Mouse (Mus musculus): ENCODE data around the gene Hmga1b. TPM values are rescaled to one million over a fixed set of nuclear protein-coding genes. Genes with fewer than 3 reads are reported as not detected.
A peak's percentile ranks its signal among the peaks of the same experiment; 100 is the strongest.
"Not testable (repeated sequence)": the region's sequence is repeated elsewhere in the genome, so short reads cannot be mapped to it uniquely, and the experiment has no call there.

The Hmga1b gene
- total RNA-seq, 2 experiments from 2014 or later, result 6.0 to 13.1 TPM

DNA sequence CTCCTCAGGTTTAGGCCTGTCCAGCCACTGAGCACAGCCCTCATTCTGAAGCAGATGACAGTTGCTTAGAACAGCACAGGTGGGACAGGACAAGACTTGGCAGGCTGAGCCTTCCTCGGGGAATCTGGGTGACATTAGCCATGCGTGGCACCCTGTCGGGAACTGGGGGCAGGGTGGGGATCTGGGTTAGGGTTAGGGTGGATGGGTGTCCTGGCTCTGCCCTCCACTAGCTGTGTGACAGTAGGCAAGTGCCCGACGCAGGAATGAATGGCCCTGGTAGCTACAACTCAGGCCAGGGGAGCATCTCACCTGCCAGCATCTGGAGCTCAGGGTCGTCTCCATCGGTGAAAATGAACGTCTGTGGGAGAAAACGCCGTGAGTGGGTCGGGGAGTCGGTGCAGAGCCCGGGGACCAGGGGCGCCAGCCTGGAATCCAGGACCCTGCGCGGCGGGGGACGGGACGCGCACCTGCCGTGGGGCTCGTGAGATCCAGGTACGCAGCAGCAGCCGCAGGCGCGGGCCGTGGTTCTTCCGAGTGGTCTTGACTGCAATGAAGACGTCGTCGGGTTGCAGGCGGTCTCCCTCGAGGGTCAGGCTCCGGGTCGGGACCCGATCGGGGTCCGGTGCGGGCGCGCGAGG lies 21.0 kb downstream of the Hmga1b start:
- DNase-seq, result no peak

DNA sequence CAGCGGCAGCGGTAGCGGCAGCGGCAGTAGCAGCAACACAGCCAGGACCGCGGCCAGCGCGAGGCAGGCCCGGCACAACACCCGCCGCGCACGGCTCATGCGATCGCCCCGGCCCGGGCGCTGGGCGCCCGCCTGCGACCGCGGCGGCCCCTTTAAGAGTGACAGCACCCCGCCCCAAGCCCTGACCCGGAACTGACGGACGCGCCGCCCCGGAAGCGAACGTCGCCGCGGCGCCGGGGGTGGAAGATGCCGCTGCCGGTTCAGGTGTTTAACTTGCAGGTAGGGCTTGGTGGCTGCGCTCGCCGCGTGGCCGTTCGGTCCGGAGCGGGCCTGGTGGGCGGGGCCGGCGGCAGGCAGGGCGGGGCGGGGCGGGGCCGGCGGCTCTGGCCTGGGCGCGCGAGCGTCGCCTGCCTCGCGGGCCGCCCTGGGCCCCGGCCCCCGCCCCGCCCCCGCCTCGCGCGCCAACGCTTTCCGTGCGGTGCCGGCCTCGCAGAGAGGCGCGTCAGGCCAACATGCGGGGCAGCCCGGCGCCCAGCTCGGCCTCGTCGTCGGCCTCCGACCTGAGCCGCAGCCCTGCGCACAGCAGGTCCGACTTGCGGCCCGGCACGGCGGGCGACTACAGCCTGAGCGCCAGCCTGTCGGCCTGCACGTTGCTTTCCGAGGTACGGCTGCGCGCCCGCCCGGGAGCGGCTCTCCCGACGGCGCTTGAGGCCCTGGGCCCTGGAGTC lies 21.6 kb downstream of the Hmga1b start, which contains the start of the genes Rfng and Gps1:
Gene Rfng, minus strand, starts transcription at position 144 of the 728 bp plus-strand sequence.
Gene Gps1, plus strand, starts transcription at position 209 of the 728 bp plus-strand sequence.
- peak; percentile 90 to 92 for DNase-seq

DNA sequence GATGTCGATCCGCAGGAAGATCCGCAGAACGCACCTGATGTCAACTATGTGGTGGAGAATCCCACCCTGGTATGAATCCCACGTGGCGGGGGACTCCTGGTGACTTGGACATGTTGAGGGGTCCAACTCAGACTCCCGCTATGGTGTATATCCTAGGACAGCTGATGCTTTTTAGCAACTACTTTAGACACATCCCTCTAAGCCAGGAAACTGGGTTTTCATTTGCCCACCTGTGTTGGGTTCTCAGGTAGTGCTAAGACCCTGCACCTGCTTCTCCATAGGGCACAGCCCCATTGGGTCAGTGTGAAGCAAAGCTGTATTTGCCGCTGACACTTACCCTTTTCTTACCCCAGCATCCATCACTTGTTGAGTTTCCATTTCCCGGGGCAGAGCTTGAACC lies 22.6 kb downstream of the Hmga1b start:
- DNase-seq, result no peak

DNA sequence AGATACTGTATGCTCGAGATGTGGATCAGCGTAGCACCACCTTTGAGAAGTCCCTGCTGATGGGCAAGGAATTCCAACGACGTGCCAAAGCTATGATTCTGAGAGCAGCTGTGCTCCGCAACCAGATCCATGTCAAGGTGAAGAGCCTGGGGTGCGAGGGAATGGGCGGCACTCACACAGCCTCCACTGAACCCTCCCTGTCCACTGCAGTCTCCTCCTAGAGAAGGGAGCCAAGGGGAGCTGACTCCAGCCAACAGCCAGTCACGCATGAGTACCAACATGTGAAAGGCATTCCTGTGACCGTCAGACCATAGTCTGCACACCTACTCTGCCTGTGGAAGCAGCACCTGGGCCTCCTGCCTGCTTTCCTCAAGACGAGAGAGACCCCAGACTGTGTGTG lies 25.9 kb downstream of the Hmga1b start:
- DNase-seq, result not testable (repeated sequence)

DNA sequence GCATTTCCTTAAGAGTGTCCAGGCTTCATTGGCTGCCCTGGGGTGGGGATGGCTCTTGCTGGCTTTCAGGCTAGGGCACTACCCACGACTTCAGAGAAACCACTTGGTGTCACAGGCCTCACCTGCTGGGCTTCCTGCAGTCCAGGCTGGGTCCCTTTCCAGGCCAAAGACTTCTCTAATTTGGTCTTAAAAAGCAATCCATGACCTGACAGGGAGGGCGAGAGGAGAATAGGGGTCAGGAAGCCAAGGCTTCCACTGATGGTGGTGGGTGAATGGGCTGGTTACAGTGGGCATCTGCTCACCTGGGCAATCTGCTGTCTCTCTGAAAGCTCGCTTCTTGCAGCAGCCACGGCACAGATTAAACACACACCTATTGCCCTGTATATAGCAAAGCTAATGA lies 26.8 kb downstream of the Hmga1b start:
- no peak for DNase-seq

DNA sequence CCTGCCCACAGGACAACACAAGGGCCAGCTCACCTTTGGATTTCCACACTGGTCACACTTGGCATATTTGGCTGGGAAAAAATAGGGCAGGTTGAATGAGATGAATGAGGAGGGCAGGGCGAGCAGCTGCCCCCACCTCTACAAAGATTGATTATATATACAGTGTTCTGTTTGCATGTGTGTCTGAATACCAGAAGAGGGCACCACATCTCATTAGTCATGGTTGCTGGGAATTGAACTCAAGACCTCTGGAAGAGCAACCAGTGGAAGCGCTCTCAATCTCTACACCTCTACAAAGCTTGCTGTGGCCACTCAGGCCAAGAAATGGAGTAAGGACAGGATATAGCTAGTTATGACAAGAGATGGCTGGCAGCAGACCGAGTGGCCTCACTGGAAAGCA lies 27.2 kb downstream of the Hmga1b start:
- DNase-seq, result no peak

DNA sequence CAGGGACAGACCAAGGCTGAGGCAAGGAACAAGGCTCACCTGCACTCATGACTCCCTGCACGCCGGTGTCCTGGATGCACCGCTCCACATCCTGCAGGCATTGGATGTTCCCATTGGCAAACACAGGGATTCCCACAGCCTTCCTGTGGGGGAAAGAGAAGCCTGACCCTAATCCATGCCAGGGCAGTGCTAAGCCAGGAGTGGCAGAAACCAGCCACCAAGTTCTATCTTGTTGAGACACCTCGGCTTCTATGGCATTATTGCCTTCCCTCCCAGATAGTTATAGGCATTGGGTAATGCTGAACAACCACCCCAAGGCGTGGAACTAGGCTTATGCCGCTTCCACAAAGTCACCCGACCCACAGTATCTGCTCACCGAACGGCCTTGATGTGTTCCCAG lies 30.1 kb downstream of the Hmga1b start:
- no peak for DNase-seq

DNA sequence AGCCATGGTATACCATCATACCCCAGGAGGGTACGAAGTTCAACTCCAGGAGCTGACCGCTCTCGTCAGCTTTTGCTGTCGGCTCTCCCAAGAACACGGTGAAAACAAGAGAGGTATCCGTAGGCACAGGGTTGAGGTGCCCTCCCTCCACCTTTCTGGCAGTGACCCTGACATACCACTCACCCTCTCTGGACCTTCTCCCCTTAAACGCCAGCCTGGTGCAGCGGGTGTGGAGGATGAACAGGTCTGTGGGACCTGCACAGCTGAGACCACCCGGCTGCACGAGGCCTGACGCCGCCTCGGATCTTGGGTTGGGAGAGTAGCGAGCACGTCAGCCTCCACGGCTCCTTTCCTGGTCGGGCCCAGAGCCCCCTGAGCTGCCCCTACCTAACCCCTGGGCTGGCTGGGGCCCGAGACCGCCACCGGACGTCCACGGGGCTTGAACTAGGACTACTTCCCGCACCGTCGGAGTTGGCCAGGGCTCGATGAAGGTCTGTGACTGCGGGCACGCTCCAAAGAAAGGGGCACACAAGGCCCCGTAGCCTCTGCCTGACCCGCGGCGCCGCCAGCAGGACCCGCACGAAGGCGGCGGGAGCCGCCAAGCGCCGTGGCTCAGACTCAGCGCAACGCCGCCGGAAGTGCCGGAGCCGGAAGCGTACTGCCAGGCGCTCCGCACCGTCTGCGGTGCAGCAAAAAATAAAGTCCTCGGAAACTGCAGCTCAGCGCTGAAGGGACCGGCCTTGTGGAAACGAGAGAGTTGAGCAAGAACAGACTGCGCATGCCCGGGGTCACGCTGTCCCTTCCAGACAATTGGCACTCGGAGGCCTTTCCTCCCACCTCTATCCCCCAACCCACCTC lies 33.4 kb downstream of the Hmga1b start, which contains the start of gene Dus1l:
Gene Dus1l, minus strand, starts transcription at position 648 of the 858 bp plus-strand sequence.
- DNase-seq, result peak; percentile 97

DNA sequence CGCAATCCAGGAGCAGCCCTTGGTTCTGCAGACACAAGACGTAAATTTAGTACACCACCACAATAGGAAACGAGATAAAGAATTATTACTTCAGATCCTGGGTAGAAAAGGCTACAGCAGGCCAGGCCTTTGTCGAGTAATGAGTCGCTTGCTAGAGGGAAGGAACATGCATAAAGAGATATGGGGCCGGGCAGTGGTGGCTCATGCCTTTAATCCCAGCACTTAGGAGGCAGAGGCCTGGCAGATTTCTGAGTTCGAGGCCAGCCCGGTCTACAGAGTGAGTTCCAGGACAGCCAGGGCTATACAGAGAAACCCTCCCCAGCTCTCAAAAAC lies 34.0 kb downstream of the Hmga1b start:
- DNase-seq, result no peak

DNA sequence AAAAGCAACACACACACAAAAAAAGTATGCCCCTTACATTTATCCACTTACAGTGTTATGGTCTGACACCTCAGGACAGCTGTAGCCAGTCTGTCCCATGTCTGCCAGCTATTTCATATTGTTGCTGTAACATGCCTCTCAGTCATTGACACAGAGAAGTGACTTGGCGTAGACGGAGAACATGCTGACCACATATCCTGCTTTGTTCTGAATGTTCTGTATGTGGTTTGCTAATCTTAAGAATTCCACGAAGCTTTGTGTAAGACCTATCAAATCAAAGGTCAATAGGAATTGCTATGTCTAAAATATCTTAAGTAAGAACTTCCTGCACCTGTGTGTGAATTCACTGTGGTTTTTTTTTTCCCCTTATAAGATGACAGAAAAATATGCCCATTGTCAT lies 35.6 kb downstream of the Hmga1b start:
- DNase-seq, result no peak

DNA sequence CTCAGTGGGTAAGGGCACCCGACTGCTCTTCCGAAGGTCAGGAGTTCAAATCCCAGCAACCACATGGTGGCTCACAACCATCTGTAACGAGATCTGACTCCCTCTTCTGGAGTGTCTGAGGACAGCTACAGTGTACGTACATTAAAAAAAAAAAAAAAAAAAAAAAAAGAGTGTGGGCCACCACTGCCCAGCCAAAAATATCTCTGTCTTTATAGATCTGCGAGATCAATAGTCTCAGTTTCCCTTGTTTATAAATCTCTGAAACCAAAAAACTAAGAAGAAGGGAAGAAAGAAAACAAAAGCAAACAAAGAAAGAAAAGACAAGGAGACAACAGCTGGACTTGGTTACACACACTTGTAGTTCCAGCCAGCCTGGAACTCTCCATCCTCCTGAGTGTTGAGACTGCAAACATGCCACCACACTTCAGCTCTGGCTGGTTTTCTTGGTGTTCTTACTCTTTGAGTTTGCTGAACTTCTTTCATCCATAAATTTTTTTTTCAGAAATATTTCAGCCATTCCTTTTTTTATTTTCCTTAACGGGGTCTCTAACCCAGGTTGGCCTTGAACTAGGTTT lies 36.8 kb downstream of the Hmga1b start:
- no peak for DNase-seq

DNA sequence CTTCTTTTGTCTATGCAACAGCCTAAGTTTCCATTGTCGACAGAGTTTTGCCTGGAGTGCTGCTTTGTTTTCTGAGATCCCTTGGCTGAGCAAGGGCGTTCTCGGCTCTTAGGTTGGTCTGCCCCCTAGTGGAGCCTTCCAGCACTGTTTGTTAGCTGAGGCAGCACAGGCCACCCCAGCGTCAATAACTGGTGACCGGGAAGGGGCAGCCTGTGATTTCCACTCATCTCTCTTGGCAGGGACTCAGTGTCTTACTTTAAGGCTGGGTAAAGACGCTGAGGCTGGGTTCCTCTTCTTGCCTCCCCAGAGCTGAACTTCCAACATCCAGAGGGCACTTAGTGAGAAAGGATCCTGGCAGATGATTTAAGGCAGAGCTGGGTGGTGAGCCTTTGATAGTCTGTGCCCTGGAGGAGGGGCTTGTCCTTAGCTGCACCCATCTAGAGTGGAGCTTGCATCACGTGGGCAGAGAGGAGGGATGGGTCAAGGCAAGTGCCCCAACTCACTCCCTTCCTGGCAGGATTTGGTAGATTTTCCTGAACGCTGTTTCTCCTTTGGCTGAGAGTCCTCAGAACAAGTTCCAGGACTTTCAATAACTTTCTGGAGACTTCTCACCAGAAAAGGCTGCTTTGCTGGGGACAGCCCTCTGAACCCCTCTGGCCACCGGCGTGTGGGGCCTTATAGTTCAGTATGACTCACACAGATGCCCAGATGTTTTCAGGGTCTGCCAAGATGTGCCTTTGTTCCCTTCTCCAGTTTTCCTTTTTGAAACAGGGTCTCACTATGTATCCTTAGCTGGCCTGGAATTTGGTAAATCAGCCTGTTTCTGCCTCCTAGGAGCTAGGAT lies 37.7 kb downstream of the Hmga1b start:
- DNase-seq, result peak; percentile 92 to 94

DNA sequence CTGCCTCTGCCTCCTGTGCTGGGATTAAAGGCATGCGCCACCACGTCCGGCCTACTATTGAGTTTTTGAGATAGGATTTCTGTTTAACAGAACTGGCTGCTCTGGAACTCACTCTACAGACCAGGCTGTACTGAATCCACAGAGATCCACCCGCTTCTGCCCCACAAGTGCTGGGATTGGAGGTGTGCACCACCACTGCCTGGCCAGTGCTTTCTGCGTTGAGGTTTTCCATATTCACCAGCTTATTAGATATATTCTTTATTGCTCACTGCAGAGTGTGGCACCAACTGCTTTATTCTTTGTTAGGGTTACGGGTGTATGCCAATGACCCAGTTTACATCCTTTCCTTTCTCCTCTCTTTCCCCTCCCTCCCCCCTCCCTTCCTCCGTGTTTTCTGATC lies 41.7 kb downstream of the Hmga1b start:
- no peak for DNase-seq

DNA sequence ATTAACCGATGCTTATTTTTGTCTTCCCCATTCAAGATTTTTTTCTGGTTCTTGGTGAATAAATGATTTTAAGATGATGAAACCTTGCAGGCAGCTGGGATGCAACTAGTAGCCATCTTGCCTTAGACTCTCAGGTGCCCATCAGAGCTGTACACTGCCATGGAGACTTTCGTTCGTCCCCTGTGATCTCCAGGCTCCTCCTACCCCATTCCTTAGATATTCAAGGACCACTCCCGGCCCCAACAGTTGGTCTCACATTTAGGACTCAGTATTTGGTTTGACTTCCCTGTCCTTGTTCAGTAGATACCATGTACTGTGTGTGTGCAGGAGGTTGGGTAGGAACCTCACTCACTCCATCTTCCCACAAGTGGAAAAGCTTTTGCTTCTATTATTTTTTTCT lies 42.2 kb downstream of the Hmga1b start:
- DNase-seq, result no peak

DNA sequence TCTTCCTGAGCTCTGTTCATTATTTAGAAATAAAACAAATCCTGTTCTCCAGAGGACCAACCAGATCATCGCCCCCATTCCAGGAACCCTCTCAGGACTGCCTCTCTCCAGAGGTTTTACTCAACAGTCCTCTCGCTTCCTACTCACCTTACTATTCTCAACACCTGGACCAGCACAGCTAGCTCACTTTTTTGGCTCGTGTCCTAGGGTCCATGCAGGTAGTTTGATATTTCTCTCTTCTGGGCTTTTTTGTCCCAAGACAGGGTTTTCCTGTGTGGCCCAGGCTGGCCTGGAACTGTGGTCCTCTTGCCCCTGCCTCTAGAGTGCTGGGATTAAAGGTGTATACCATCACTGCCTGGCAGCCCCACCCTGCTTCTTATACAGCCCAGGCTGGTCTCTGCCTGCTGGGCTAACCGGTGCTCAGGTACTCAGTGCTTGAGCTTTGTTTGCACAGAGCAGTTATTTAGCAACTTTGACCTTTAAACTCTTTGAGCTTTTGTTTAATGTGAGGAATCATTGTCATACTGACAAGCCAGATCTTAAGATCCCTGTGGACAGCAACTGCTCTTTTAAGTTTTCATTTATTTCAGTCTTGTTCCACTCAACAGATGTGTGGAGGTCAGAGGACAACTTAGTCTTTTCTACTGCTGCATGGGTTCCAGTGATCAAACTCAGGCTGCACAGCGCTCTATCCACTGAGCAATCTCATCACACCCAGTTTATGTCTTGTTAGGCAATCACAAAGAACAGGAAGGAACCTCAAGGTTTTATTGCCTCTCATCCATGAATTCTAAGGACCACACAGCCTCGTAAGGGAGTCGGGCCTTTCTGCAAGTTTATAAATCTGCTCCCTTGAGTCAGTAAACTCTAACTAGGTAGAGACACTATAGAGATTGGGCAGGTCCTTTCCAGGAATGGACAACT lies 43.0 kb downstream of the Hmga1b start:
- no peak for DNase-seq

DNA sequence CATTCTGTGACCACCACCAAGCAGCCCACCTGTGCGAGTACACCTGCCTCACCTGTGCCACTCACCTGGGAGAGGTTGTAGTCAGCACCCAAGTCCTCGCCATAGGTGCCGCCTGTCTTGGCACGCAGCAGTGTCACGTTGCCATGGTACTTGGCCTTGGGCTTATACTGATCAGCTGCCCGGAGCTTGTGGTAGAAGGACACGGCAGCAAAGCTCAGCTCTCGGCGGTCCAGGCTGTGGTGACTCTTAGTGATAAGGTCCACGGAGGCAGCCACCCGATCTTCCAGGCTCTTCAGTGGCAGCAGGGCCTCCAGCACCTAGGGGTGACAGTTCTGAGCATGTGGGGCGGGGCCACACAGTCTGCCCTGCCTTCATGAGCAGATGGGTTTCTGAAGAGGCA lies 45.4 kb downstream of the Hmga1b start:
- peak; percentile 50 to 55 for DNase-seq

DNA sequence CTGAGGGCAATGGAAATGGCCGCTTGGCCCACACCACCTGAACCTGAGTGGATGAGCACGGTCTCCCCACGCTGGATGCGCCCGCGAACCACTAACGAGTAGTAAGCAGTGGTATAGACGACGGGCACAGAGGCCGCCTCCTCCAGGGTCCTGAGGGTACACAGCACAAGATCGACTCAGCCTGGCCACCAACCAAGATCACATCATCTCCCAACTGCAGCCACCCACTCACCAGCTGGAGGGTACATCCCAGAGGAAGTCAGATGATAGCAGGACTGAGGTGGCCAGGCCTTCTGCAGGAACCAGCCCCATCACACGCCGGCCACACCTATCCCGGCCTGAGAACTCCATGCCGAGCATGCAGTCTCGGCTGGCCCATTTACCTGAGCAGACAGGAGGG lies 49.5 kb downstream of the Hmga1b start:
- DNase-seq, result no peak

Data from adrenal gland, postnatal 36 days (tissue).